Mouse (Mus musculus): ENCODE results near the gene Mindy3. TPM values are rescaled to one million over a fixed set of nuclear protein-coding genes. Genes with fewer than 3 reads are reported as not detected.

Mindy3 gene
- polyA plus RNA-seq (2014; fragmentation: Illumina TruSeq; extraction: RNeasy Lipid Tissue Mini Kit (QIAGEN cat#74804); ENCODE audit: low read depth, low replicate concordance), result 145 TPM

GRCm38 (mm10) chr2:12419262-12419655 lies at the start of gene Mindy3:
Gene Mindy3 (minus strand): TSS chr2:12419470.

GRCm38 (mm10) chr2:12301431-12302170 lies 117.7 kb downstream of the Mindy3 start, which contains the start of gene Itga8:
Gene Itga8 (minus strand): TSS chr2:12301922.

Other genes starting within 250 kb of the Mindy3 start
- gene Itga8, start 117.5 kb downstream of the Mindy3 start, polyA plus RNA-seq (2014; fragmentation: Illumina TruSeq; extraction: RNeasy Lipid Tissue Mini Kit (QIAGEN cat#74804); ENCODE audit: low read depth, low replicate concordance), result 31.1 TPM